In genomic region chr1:120007851-120008588, GRCm38 (mm10) we compare ENCODE assay signal across 11 mouse cellular contexts. TPM values are rescaled to one million over a fixed set of nuclear protein-coding genes. Genes with fewer than 3 reads are reported as not detected.
DNase-seq lines count a peak whose midpoint lies in the region; ATAC-seq and TF ChIP-seq lines count a peak whose summit lies in the region.
"Had no signal": no experiment of that assay in that cellular context is flagged by ENCODE, and none has a peak within 500 bp of the region (broad histone marks: within the 10 kb centered on the region; RNA-seq: fewer than 3 reads in every experiment).

No protein-coding gene starts in this region.

- no peak overlapping the region for H3K9ac ChIP-seq in heart, embryonic 13.5 days
- H3K9ac ChIP-seq in hindbrain, embryonic 12.5 days, result no peak overlapping the region
- H3K9ac ChIP-seq in midbrain, embryonic 12.5 days (replicated peaks), result no peak overlapping the region

- H3K4me2 ChIP-seq in heart, embryonic 13.5 days, result peak overlapping the region; percentile 81
- peak overlapping the region; percentile 82 for H3K4me2 ChIP-seq in hindbrain, embryonic 12.5 days (replicated peaks)
- peak overlapping the region; percentile 78 for H3K4me2 ChIP-seq in midbrain, embryonic 12.5 days (replicated peaks)

- peaks cover 31% of the 10 kb centered on the region for H3K4me1 ChIP-seq in heart, embryonic 13.5 days
- H3K4me1 ChIP-seq in brown adipose tissue, adult 24 weeks (ENCODE audit: control insufficient read depth, insufficient read depth, insufficient read length, low read length), result no peaks in the 10 kb centered on the region
- peaks cover 12% of the 10 kb centered on the region for H3K4me1 ChIP-seq in hindbrain, embryonic 12.5 days
- H3K4me1 ChIP-seq in midbrain, embryonic 12.5 days, result peaks cover 14% of the 10 kb centered on the region; the same call in 1 of the 2 replicates
- no peaks in the 10 kb centered on the region for H3K4me1 ChIP-seq in cerebellum, adult 2 months (ENCODE audit: control insufficient read depth, insufficient read depth, low read length)

- intact Hi-C loops in heart, postnatal 10 days (cut with DNase I), result no loop called here

- peaks cover 42% of the 10 kb centered on the region for H3K27me3 ChIP-seq in heart, embryonic 13.5 days (replicated peaks)
- peaks cover 25% of the 10 kb centered on the region for H3K27me3 ChIP-seq in hindbrain, embryonic 12.5 days
- H3K27me3 ChIP-seq in midbrain, embryonic 12.5 days, result peaks cover 33% of the 10 kb centered on the region
- peaks cover 1% of the 10 kb centered on the region; the same call in 1 of the 2 replicates for H3K27me3 ChIP-seq in cerebellum, adult 2 months (ENCODE audit: control insufficient read depth, insufficient read depth, low read length)

- ATAC-seq in heart, embryonic 13.5 days (ENCODE audit: extremely low read depth, insufficient number of reproducible peaks, low FRiP score, low TSS enrichment), result no peak
- no peak for ATAC-seq in hindbrain, embryonic 12.5 days (ENCODE audit: low FRiP score)
- no peak for ATAC-seq in midbrain, embryonic 12.5 days (ENCODE audit: low FRiP score, low read depth)
- no peak for ATAC-seq in cerebellum, adult (ENCODE audit: insufficient number of reproducible peaks, low FRiP score, low TSS enrichment)

- no peak for TF ChIP-seq POLR2A in cerebellum, adult 2 months (IDR thresholded peaks at IDR 0.05; ENCODE audit: borderline replicate concordance, insufficient read depth, low read length)

- peak overlapping the region; percentile 54 for H3K4me3 ChIP-seq in heart, embryonic 13.5 days
- H3K4me3 ChIP-seq in brown adipose tissue, adult 24 weeks (ENCODE audit: insufficient read depth, low read depth, low read length), result peak overlapping the region; percentile 27
- peak overlapping the region; percentile 42 for H3K4me3 ChIP-seq in hindbrain, embryonic 12.5 days
- peak overlapping the region; percentile 50 for H3K4me3 ChIP-seq in midbrain, embryonic 12.5 days
- no peak overlapping the region for H3K4me3 ChIP-seq in cerebellum, adult 2 months (replicated peaks; ENCODE audit: insufficient read depth, low read depth, low read length)

- no peak for DNase-seq in heart, postnatal 10 days
- no peak for DNase-seq in urinary bladder, postnatal 4 days (ENCODE audit: low spot score in 2 of 2)
- DNase-seq in cerebellum, adult 2 months, result no peak
- DNase-seq: lung, postnatal 10 days had no signal

- WGBS in heart, embryonic 13.5 days, result 36% methylated on average over 11 of the region's 11 CpGs
- 28% methylated on average over 11 of the region's 11 CpGs for WGBS in hindbrain, embryonic 12.5 days
- 27% methylated on average over 11 of the region's 11 CpGs for WGBS in midbrain, embryonic 12.5 days
- 28% methylated on average over 11 of the region's 11 CpGs for WGBS in cerebellum, adult 2 months

- H3K36me3 ChIP-seq in heart, embryonic 13.5 days, result no peaks in the 10 kb centered on the region
- H3K36me3 ChIP-seq in hindbrain, embryonic 12.5 days, result no peaks in the 10 kb centered on the region
- H3K36me3 ChIP-seq in midbrain, embryonic 12.5 days, result no peaks in the 10 kb centered on the region

- no peak overlapping the region for H3K27ac ChIP-seq in heart, embryonic 13.5 days (replicated peaks)
- peak overlapping the region; percentile 64 for H3K27ac ChIP-seq in brown adipose tissue, adult 24 weeks (replicated peaks; ENCODE audit: low read depth, low read length)
- H3K27ac ChIP-seq in hindbrain, embryonic 12.5 days, result no peak overlapping the region
- no peak overlapping the region for H3K27ac ChIP-seq in midbrain, embryonic 12.5 days (replicated peaks)
- no peak overlapping the region for H3K27ac ChIP-seq in cerebellum, adult 2 months (ENCODE audit: insufficient read depth, low read length)

- no peak for TF ChIP-seq CTCF in cerebellum, adult 2 months (IDR thresholded peaks at IDR 0.05; ENCODE audit: borderline replicate concordance, insufficient read depth, low read depth, low read length)

- no peaks in the 10 kb centered on the region for H3K9me3 ChIP-seq in heart, embryonic 13.5 days
- no peaks in the 10 kb centered on the region for H3K9me3 ChIP-seq in hindbrain, embryonic 12.5 days (replicated peaks)
- H3K9me3 ChIP-seq in midbrain, embryonic 12.5 days, result no peaks in the 10 kb centered on the region

RNA-seq across cellular contexts. Expression of gene Sctr, which starts 1.3 kb away (rescaled TPM):
- 0.09 TPM in 2 replicates for polyA plus RNA-seq in heart, embryonic 13.5 days (2015; fragmentation: Nextera tagmentation; extraction: Ambion mirVana)
- total RNA-seq in heart, postnatal 10 days (2021), result under 1 TPM in 1 of 2 experiments, not detected in 1; 0.29 TPM
- 8.3 and 15.5 TPM in 2 replicates for polyA plus RNA-seq in brown adipose tissue, adult 24 weeks (2012; ENCODE audit: insufficient read depth, insufficient read length, missing spikeins)
- 0.78 and 1.0 TPM in 2 replicates for polyA plus RNA-seq in hindbrain, embryonic 12.5 days (2016; fragmentation: Nextera tagmentation; extraction: Ambion mirVana)
- polyA plus RNA-seq in midbrain, embryonic 12.5 days (2016; fragmentation: Nextera tagmentation; extraction: Ambion mirVana), result 0.73 and 0.87 TPM in 2 replicates
- 0.19 and 0.25 TPM in 2 replicates for polyA plus RNA-seq in cerebellum, adult 2 months (2012; rRNA removed)
- total RNA-seq: hematopoietic stem cell, adult 5-6 weeks had no signal

RNA-seq across cellular contexts. Expression of gene Cfap221, which starts 11.0 kb away (rescaled TPM):
- polyA plus RNA-seq in heart, embryonic 13.5 days (2015; fragmentation: Nextera tagmentation; extraction: Ambion mirVana), result not detected in 2 replicates
- not detected for total RNA-seq in heart, postnatal 10 days (2021)
- polyA plus RNA-seq in brown adipose tissue, adult 24 weeks (2012; ENCODE audit: insufficient read depth, insufficient read length, missing spikeins), result 2.8 TPM in 1 of 2 replicates, not detected in the other
- 0.23 and 0.56 TPM in 2 replicates for polyA plus RNA-seq in hindbrain, embryonic 12.5 days (2016; fragmentation: Nextera tagmentation; extraction: Ambion mirVana)
- polyA plus RNA-seq in midbrain, embryonic 12.5 days (2016; fragmentation: Nextera tagmentation; extraction: Ambion mirVana), result 0.10 and 0.18 TPM in 2 replicates
- 0.08 and 0.14 TPM in 2 replicates for polyA plus RNA-seq in cerebellum, adult 2 months (2012; rRNA removed)
- total RNA-seq: adrenal gland, adult 18-20 months; hematopoietic stem cell, adult 5-6 weeks had no signal
